Mouse (Mus musculus) liver, postnatal 0 days (tissue): ENCODE results near the gene Fpr1.

Experiments
- CTCF ChIP-seq: sonication (generic); IDR thresholded peaks from 2 replicates; pipeline ENCODE4 v1.5.1; 2016; ENCODE audit warnings: antibody characterized with exemption, low read depth
- EP300 ChIP-seq: IDR thresholded peaks from 2 replicates; pipeline ENCODE4 v1.6.1; 2016; ENCODE audit warnings: antibody characterized with exemption, low read depth, mild to moderate bottlenecking

DNA sequence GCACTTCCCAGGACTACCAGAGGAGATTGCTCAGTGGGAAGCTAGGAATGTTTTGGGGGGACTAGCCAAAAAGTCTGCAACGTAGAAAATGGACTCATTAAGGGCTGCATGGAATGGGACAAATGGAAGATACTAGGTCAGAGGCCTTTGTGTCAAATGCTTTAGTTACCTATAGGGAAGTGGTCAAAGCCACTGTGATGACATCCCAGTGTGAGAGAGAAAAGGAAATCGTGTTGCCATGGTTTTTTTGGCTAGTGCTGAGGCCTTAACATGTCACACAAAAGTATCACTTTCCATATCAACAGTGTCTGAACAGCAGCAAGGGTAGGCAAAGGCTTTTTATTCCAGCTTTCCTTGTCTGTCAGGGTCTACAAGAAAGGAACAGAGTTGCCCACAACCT is 18.6 kb downstream of the Fpr1 start:
- TF ChIP-seq CTCF, result no peak
- TF ChIP-seq EP300, result no peak
